Mouse (Mus musculus) liver, embryonic 14.5 days (tissue): ENCODE measurements at regions not wholly inside any gene's neighbourhood (a gene's known extent, or its start where the extent isn't known, plus 50 kb on each side); places are given as distances from the start of the nearest gene placed in this dataset.

Experiments used
- ATAC-seq: fragments of 200-750 bp; cut with Nextera tagmentation; 2 replicates; pipeline ENCODE4 v1.8.0; 2017; ENCODE audit warnings: moderate number of reproducible peaks, mild to moderate bottlenecking, moderate library complexity; ENCODE audit not compliant: insufficient read depth
- DNase-seq, 3 experiments: peaks; one replicate each; pipeline ENCODE4 v3.0.0-alpha.2; 2012 to 2013; ENCODE audit warnings: low read depth in 3 of 3, low spot score in 3 of 3
- H3K27ac ChIP-seq: fragments of 300-500 bp; sonication (generic); 2 replicates; pipeline ENCODE4 v1.5.1; 2014; ENCODE audit warnings: moderate library complexity, mild to moderate bottlenecking, control low read depth, inconsistent platforms
- H3K27me3 ChIP-seq: fragments of 300-500 bp; sonication (generic); 2 replicates; pipeline ENCODE4 v1.6.1; 2014; ENCODE audit warnings: mild to moderate bottlenecking, low read length, moderate library complexity; ENCODE audit not compliant: control insufficient read depth, insufficient read depth
- H3K36me3 ChIP-seq: fragments of 300-500 bp; sonication (generic); replicated peaks from 2 replicates; pipeline ENCODE4 v1.6.1; 2014; ENCODE audit warnings: low read depth; ENCODE audit not compliant: control insufficient read depth, insufficient read depth
- H3K4me1 ChIP-seq, 2 experiments: fragments of 200-500 bp in 1 of 2; fragments of 300-500 bp in 1 of 2; sonication (generic) in 1 of 2; replicated peaks; 2 replicates each; pipeline ENCODE4 v1.6.1; 2012 to 2014; ENCODE audit warnings: antibody characterized with exemption in 1 of 2, inconsistent platforms in 1 of 2, low read length in 1 of 2; ENCODE audit not compliant: control insufficient read depth in 2 of 2, insufficient read depth in 2 of 2
- H3K4me2 ChIP-seq: fragments of 300-500 bp; sonication (generic); 2 replicates; pipeline ENCODE4 v1.6.1; 2014; ENCODE audit warnings: low read depth, mild to moderate bottlenecking, control low read depth, moderate library complexity
- H3K4me3 ChIP-seq, 2 experiments: fragments of 200-500 bp in 1 of 2; fragments of 300-500 bp in 1 of 2; sonication (generic) in 1 of 2; 2 replicates each; pipeline ENCODE4 v1.5.1; 2012 to 2014; ENCODE audit warnings: low read depth in 2 of 2, low read length in 2 of 2, mild to moderate bottlenecking in 2 of 2, control low read depth in 1 of 2, inconsistent platforms in 1 of 2, moderate library complexity in 1 of 2; ENCODE audit not compliant: insufficient read depth in 1 of 2
- H3K9ac ChIP-seq: fragments of 300-500 bp; sonication (generic); replicated peaks from 2 replicates; pipeline ENCODE4 v1.6.1; 2014; ENCODE audit warnings: mild to moderate bottlenecking, control low read depth, moderate library complexity
- H3K9me3 ChIP-seq: fragments of 300-500 bp; sonication (generic); 2 replicates; pipeline ENCODE4 v1.6.1; 2016; ENCODE audit warnings: low read length, mixed read lengths; ENCODE audit not compliant: control insufficient read depth
- CTCF ChIP-seq: IDR thresholded peaks from 2 replicates; pipeline ENCODE4 v1.5.1; 2016; ENCODE audit warnings: antibody characterized with exemption, low read depth, control low read depth
- EP300 ChIP-seq: IDR thresholded peaks from 2 replicates; pipeline ENCODE4 v1.6.1; 2016; ENCODE audit warnings: antibody characterized with exemption, low read depth
- WGBS: fragments of 180-500 bp; shearing (Covaris S2); extraction: QIAGEN DNeasy Blood & Tissue Kit; methylation state at CpG from one replicate; pipeline ENCODE4 v1.1.7; 2014; ENCODE audit not compliant: insufficient replicate concordance; 5-methylcytosine and 5-hydroxymethylcytosine counted together

GRCm38 (mm10) chr1:13992978-13993377, 2100.1 kb downstream of the 4930444P10Rik start:
- H3K4me1 ChIP-seq = no peaks in the 10 kb centered on the region
- no peak overlapping the region for H3K4me3 ChIP-seq
- no peaks in the 10 kb centered on the region for H3K27me3 ChIP-seq
- whole genome bisulfite sequencing = 70% methylated on average over 9 of the region's 9 CpGs
- H3K36me3 ChIP-seq = no peaks in the 10 kb centered on the region
- H3K9me3 ChIP-seq = no peaks in the 10 kb centered on the region
- ATAC-seq = no peak
- no peak overlapping the region for H3K27ac ChIP-seq
- no peak overlapping the region for H3K4me2 ChIP-seq
- no peak for TF ChIP-seq CTCF
- TF ChIP-seq EP300 = no peak
- no peak overlapping the region for H3K9ac ChIP-seq
- no peak for DNase-seq

GRCm38 (mm10) chr1:13989360-13989759, 2103.8 kb downstream of the 4930444P10Rik start:
- Histone ChIP-seq H3K27ac (no peak overlapping the region), H3K4me3 (no peak overlapping the region), H3K4me2 (no peak overlapping the region), H3K27me3 (no peaks in the 10 kb centered on the region), H3K4me1 (no peaks in the 10 kb centered on the region), H3K9me3 (no peaks in the 10 kb centered on the region), H3K9ac (no peak overlapping the region), H3K36me3 (no peaks in the 10 kb centered on the region)
- ATAC-seq = no peak
- DNase-seq = no peak
- no peak for TF ChIP-seq EP300
- no peak for TF ChIP-seq CTCF
- 53% methylated on average over 3 of the region's 3 CpGs for WGBS

DNA sequence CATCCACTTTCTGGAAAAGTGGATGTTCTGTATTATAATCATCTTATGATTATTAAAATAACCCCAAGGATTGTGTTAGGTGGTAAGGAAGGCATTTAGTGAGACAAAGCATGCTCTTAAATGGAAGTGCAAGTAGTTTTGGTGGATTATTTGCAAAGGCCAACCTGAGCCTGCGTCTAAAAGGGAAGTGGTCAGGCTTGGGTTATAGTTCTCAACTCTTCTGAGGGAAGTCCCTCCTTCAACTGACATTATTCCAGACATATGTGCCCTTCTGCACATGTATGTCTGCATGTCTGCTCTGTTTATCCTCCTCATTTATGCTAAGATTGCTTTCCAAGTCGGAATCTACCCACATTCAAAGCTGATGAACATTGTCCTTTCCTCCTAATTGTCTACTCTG, 2108.3 kb downstream of the 4930444P10Rik start:
- TF ChIP-seq EP300 (no peak), CTCF (no peak)
- Histone ChIP-seq H3K27me3 (no peaks in the 10 kb centered on the region), H3K4me3 (no peak overlapping the region), H3K4me1 (no peaks in the 10 kb centered on the region), H3K4me2 (no peak overlapping the region), H3K9me3 (no peaks in the 10 kb centered on the region), H3K36me3 (no peaks in the 10 kb centered on the region), H3K9ac (no peak overlapping the region), H3K27ac (no peak overlapping the region)
- 23% methylated on average over 2 of the region's 2 CpGs for WGBS
- no peak for ATAC-seq
- DNase-seq = no peak

GRCm38 (mm10) chr1:13980273-13980672, 2112.9 kb downstream of the 4930444P10Rik start:
- 57% methylated on average over 6 of the region's 6 CpGs for WGBS
- no peak overlapping the region for H3K4me3 ChIP-seq
- DNase-seq (no peak), ATAC-seq (no peak)
- H3K36me3 ChIP-seq = no peaks in the 10 kb centered on the region
- H3K9ac ChIP-seq = no peak overlapping the region
- TF ChIP-seq EP300 (no peak), CTCF (no peak)
- no peaks in the 10 kb centered on the region for H3K27me3 ChIP-seq
- H3K9me3 ChIP-seq = no peaks in the 10 kb centered on the region
- H3K27ac ChIP-seq = no peak overlapping the region
- no peak overlapping the region for H3K4me2 ChIP-seq
- no peaks in the 10 kb centered on the region for H3K4me1 ChIP-seq

DNA sequence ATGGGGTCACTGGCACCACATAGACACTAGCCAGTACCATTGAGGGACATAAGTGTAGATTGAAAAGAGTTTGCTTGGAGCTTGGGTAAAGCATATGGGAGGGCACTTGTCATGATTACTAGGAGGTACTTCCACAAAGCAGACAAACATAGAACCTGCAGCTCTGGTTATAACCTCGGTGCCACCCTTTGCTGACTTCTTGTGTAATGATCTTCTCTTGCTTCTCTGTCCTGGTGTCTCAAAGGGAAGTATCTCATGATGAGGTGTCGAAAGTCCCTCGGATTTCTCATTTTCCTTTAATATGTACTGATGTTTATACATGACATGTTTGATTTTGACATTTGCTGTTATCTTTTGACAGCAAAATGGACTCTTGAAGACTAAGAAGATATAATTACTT, 2114.5 kb downstream of the 4930444P10Rik start:
- Histone ChIP-seq H3K4me2 (no peak overlapping the region), H3K27me3 (no peaks in the 10 kb centered on the region), H3K36me3 (no peaks in the 10 kb centered on the region), H3K9ac (no peak overlapping the region), H3K4me3 (no peak overlapping the region), H3K9me3 (no peaks in the 10 kb centered on the region), H3K4me1 (no peaks in the 10 kb centered on the region), H3K27ac (no peak overlapping the region)
- DNase-seq (no peak), ATAC-seq (no peak)
- 54% methylated on average over 3 of the region's 3 CpGs for WGBS
- TF ChIP-seq CTCF = no peak
- no peak for TF ChIP-seq EP300

DNA sequence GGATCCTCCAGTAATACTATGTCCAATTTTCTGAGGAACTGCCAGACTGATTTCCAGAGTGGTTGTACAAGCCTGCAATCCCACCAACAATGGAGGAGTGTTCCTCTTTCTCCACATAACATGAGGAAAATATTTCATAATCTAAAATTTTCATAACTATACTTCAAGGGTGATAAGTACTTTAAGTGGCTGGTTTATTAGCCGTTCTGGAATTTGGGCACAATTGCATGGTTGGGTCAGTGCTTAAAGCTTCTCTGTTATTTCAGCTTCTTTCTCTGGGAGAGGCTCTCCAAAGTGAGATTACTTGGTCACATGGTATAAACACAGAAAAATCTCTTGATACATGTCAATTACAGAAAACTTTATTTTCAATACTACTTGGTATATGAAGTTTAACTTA, 2115.9 kb downstream of the 4930444P10Rik start:
- H3K4me3 ChIP-seq = no peak overlapping the region

More for the DNA sequence above, 2115.9 kb downstream of the 4930444P10Rik start:
- H3K27ac ChIP-seq = no peak overlapping the region
- no peaks in the 10 kb centered on the region for H3K36me3 ChIP-seq
- H3K4me2 ChIP-seq = no peak overlapping the region
- ATAC-seq = no peak
- WGBS = 68% methylated on average over 1 of the region's 1 CpGs
- no peaks in the 10 kb centered on the region for H3K4me1 ChIP-seq
- no peaks in the 10 kb centered on the region for H3K9me3 ChIP-seq
- H3K9ac ChIP-seq = no peak overlapping the region
- TF ChIP-seq CTCF (no peak), EP300 (no peak)
- no peaks in the 10 kb centered on the region for H3K27me3 ChIP-seq
- no peak for DNase-seq
